Mouse (Mus musculus) liver, embryonic 14.5 days (tissue): ENCODE data around the gene Rpap1.

Experiments used
- CTCF ChIP-seq: IDR thresholded peaks from 2 replicates; pipeline ENCODE4 v1.5.1; 2016; ENCODE audit warnings: antibody characterized with exemption, low read depth, control low read depth
- EP300 ChIP-seq: IDR thresholded peaks from 2 replicates; pipeline ENCODE4 v1.6.1; 2016; ENCODE audit warnings: antibody characterized with exemption, low read depth

GRCm38 (mm10) chr2:119804776-119805175 lies 17.4 kb upstream of the Rpap1 start:
- TF ChIP-seq CTCF (no peak), EP300 (no peak)
